In genomic region chr2:158210958-158211357, GRCm38 (mm10) we compare ENCODE assay signal across 11 mouse cellular contexts. TPM values are rescaled to one million over a fixed set of nuclear protein-coding genes. Genes with fewer than 3 reads are reported as not detected.
DNase-seq lines count a peak whose midpoint lies in the region; ATAC-seq and TF ChIP-seq lines count a peak whose summit lies in the region.
"Had no signal": no experiment of that assay in that cellular context is flagged by ENCODE, and none has a peak within 500 bp of the region (broad histone marks: within the 10 kb centered on the region; RNA-seq: fewer than 3 reads in every experiment).

No protein-coding gene starts in this region.

- H3K4me2 ChIP-seq in heart, embryonic 12.5 days: peak overlapping the region; percentile 48
- peak overlapping the region; percentile 14; the same call in 1 of the 2 replicates for H3K4me2 ChIP-seq in liver, embryonic 15.5 days
- H3K4me2 ChIP-seq in liver, embryonic 12.5 days: no peak overlapping the region
- 0 out of 2 replicates have a peak overlapping the region, but pooled peaks have one; percentile 27 for H3K4me2 ChIP-seq in embryonic facial prominence, embryonic 15.5 days (replicated peaks)
- no peak overlapping the region for H3K4me2 ChIP-seq in midbrain, embryonic 14.5 days (ENCODE audit: low read length)

- no peak for DNase-seq in heart, adult 2 months
- peak; percentile 55 for DNase-seq in midbrain, embryonic 14.5 days
- DNase-seq in adrenal gland, adult (ENCODE audit: inconsistent age in 2 of 2, low spot score in 1 of 2): no peak
- DNase-seq in left cerebral cortex, postnatal 14 days (ENCODE audit: low spot score in 2 of 2): no peak

- TF ChIP-seq EP300 in heart, adult 2 months (IDR thresholded peaks at IDR 0.05; ENCODE audit: insufficient read depth, low read depth, low read length): no peak

- 0 out of 2 replicates have a peak overlapping the region, but pooled peaks have one; percentile 9 for H3K4me3 ChIP-seq in heart, embryonic 12.5 days
- no peak overlapping the region for H3K4me3 ChIP-seq in heart, adult 2 months
- H3K4me3 ChIP-seq in liver, embryonic 15.5 days (replicated peaks): no peak overlapping the region
- H3K4me3 ChIP-seq in liver, embryonic 12.5 days: no peak overlapping the region
- H3K4me3 ChIP-seq in embryonic facial prominence, embryonic 15.5 days (replicated peaks): no peak overlapping the region
- no peak overlapping the region for H3K4me3 ChIP-seq in midbrain, embryonic 14.5 days (replicated peaks; ENCODE audit: low read depth, low read length)

- H3K27ac ChIP-seq in heart, embryonic 12.5 days (ENCODE audit: poor library complexity, severe bottlenecking): no peak overlapping the region
- no peak overlapping the region for H3K27ac ChIP-seq in heart, adult 2 months
- H3K27ac ChIP-seq in liver, embryonic 15.5 days (replicated peaks): no peak overlapping the region
- no peak overlapping the region for H3K27ac ChIP-seq in liver, embryonic 12.5 days
- no peak overlapping the region for H3K27ac ChIP-seq in embryonic facial prominence, embryonic 15.5 days (replicated peaks)
- no peak overlapping the region for H3K27ac ChIP-seq in midbrain, embryonic 14.5 days (replicated peaks; ENCODE audit: low read depth, low read length)

- WGBS in heart, embryonic 12.5 days: 37% methylated on average over 10 of the region's 10 CpGs
- WGBS in heart, adult 2 months: 43% methylated on average over 10 of the region's 10 CpGs
- 39% methylated on average over 10 of the region's 10 CpGs for WGBS in liver, embryonic 15.5 days (ENCODE audit: insufficient replicate concordance)
- WGBS in liver, embryonic 12.5 days (ENCODE audit: insufficient replicate concordance): 38% methylated on average over 10 of the region's 10 CpGs
- WGBS in embryonic facial prominence, embryonic 15.5 days: 19% methylated on average over 10 of the region's 10 CpGs
- WGBS in midbrain, embryonic 14.5 days: 20% methylated on average over 10 of the region's 10 CpGs

- ATAC-seq in heart, embryonic 12.5 days (ENCODE audit: insufficient number of reproducible peaks, low FRiP score): no peak
- no peak for ATAC-seq in liver, embryonic 15.5 days (ENCODE audit: insufficient read depth)
- no peak for ATAC-seq in liver, embryonic 12.5 days
- ATAC-seq in embryonic facial prominence, embryonic 15.5 days (ENCODE audit: insufficient number of reproducible peaks, low FRiP score, low TSS enrichment, low read depth): no peak
- no peak for ATAC-seq in midbrain, embryonic 14.5 days (ENCODE audit: low FRiP score, low TSS enrichment)

- peaks cover 15% of the 10 kb centered on the region for H3K27me3 ChIP-seq in heart, embryonic 12.5 days (replicated peaks)
- no peaks in the 10 kb centered on the region for H3K27me3 ChIP-seq in heart, adult 2 months (ENCODE audit: control insufficient read depth, insufficient read depth, low read length)
- peaks cover 10% of the 10 kb centered on the region; the same call in 1 of the 2 replicates for H3K27me3 ChIP-seq in liver, embryonic 15.5 days
- H3K27me3 ChIP-seq in liver, embryonic 12.5 days (replicated peaks): peaks cover 35% of the 10 kb centered on the region
- no peaks in the 10 kb centered on the region for H3K27me3 ChIP-seq in embryonic facial prominence, embryonic 15.5 days
- no peaks in the 10 kb centered on the region for H3K27me3 ChIP-seq in midbrain, embryonic 14.5 days (ENCODE audit: control insufficient read depth, insufficient read depth, low read length)

- TF ChIP-seq CTCF in heart, adult 2 months (IDR thresholded peaks at IDR 0.05): no peak

- intact Hi-C loops in heart, adult 2 months (cut with DNase I): no loop called here
- intact Hi-C loops in left cerebral cortex, postnatal 14 days (cut with DNase I): no loop called here

- H3K79me2 ChIP-seq in heart, adult 2 months (replicated peaks; ENCODE audit: control insufficient read depth, insufficient read depth, low read length): no peaks in the 10 kb centered on the region

- no peaks in the 10 kb centered on the region for H3K9me3 ChIP-seq in heart, embryonic 12.5 days (replicated peaks)
- no peaks in the 10 kb centered on the region for H3K9me3 ChIP-seq in liver, embryonic 15.5 days (replicated peaks)
- H3K9me3 ChIP-seq in liver, embryonic 12.5 days (replicated peaks): no peaks in the 10 kb centered on the region
- H3K9me3 ChIP-seq in embryonic facial prominence, embryonic 15.5 days (replicated peaks): no peaks in the 10 kb centered on the region
- H3K9me3 ChIP-seq in midbrain, embryonic 14.5 days (ENCODE audit: control insufficient read depth, low read length): no peaks in the 10 kb centered on the region

- peaks cover 12% of the 10 kb centered on the region for H3K4me1 ChIP-seq in heart, embryonic 12.5 days (replicated peaks)
- peaks cover 4% of the 10 kb centered on the region; the same call in 1 of the 2 replicates for H3K4me1 ChIP-seq in heart, adult 2 months (ENCODE audit: control insufficient read depth, insufficient read depth, low read length)
- H3K4me1 ChIP-seq in liver, embryonic 15.5 days (replicated peaks): peaks cover 19% of the 10 kb centered on the region
- H3K4me1 ChIP-seq in liver, embryonic 12.5 days: peaks cover 23% of the 10 kb centered on the region
- peaks cover 43% of the 10 kb centered on the region for H3K4me1 ChIP-seq in embryonic facial prominence, embryonic 15.5 days
- no peaks in the 10 kb centered on the region for H3K4me1 ChIP-seq in midbrain, embryonic 14.5 days (ENCODE audit: control insufficient read depth, insufficient read depth, low read length)

- TF ChIP-seq POLR2A in heart, adult 2 months (IDR thresholded peaks at IDR 0.05; ENCODE audit: insufficient read depth, low read depth, low read length): no peak

- no peaks in the 10 kb centered on the region for H3K36me3 ChIP-seq in heart, embryonic 12.5 days
- H3K36me3 ChIP-seq in heart, adult 2 months (ENCODE audit: control insufficient read depth, insufficient read depth, low read length): no peaks in the 10 kb centered on the region
- no peaks in the 10 kb centered on the region for H3K36me3 ChIP-seq in liver, embryonic 15.5 days (replicated peaks)
- no peaks in the 10 kb centered on the region for H3K36me3 ChIP-seq in liver, embryonic 12.5 days
- no peaks in the 10 kb centered on the region for H3K36me3 ChIP-seq in embryonic facial prominence, embryonic 15.5 days
- H3K36me3 ChIP-seq in midbrain, embryonic 14.5 days (ENCODE audit: control insufficient read depth, insufficient read depth, low read length): no peaks in the 10 kb centered on the region

- no peak overlapping the region for H3K9ac ChIP-seq in heart, embryonic 12.5 days
- H3K9ac ChIP-seq in heart, adult 2 months (ENCODE audit: low read depth, low read length): no peak overlapping the region
- H3K9ac ChIP-seq in liver, embryonic 15.5 days: no peak overlapping the region
- H3K9ac ChIP-seq in liver, embryonic 12.5 days: no peak overlapping the region
- no peak overlapping the region for H3K9ac ChIP-seq in embryonic facial prominence, embryonic 15.5 days
- H3K9ac ChIP-seq in midbrain, embryonic 14.5 days (replicated peaks; ENCODE audit: low read length): no peak overlapping the region

RNA-seq across cellular contexts. Expression of gene D630003M21Rik, which starts 18.1 kb away (rescaled TPM):
- polyA plus RNA-seq in heart, embryonic 12.5 days (2016; fragmentation: Nextera tagmentation; extraction: Ambion mirVana): 1.1 and 1.5 TPM in 2 replicates
- total RNA-seq in heart, adult 2 months (2021): 1 to 10 TPM; 4.6 to 6.7 TPM
- polyA plus RNA-seq in heart, adult 2 months (2012; rRNA removed): 6.6 and 9.7 TPM in 2 replicates
- polyA plus RNA-seq in liver, embryonic 15.5 days (2015; fragmentation: Nextera tagmentation; extraction: Ambion mirVana): 0.61 and 0.78 TPM in 2 replicates
- polyA plus RNA-seq in liver, embryonic 12.5 days (2016; fragmentation: Nextera tagmentation; extraction: Ambion mirVana): 0.31 and 0.39 TPM in 2 replicates
- 5.0 and 6.0 TPM in 2 replicates for polyA plus RNA-seq in embryonic facial prominence, embryonic 15.5 days (2015; fragmentation: Nextera tagmentation; extraction: Ambion mirVana)
- 0.97 and 1.4 TPM in 2 replicates for polyA plus RNA-seq in midbrain, embryonic 14.5 days (2014; fragmentation: Nextera tagmentation; extraction: Ambion mirVana)
- total RNA-seq in left cerebral cortex, postnatal 14 days (2021): 1 to 10 TPM; 3.8 to 4.8 TPM

RNA-seq across cellular contexts. Expression of gene Bpi, which starts 46.9 kb away (rescaled TPM):
- not detected in 2 replicates for polyA plus RNA-seq in heart, embryonic 12.5 days (2016; fragmentation: Nextera tagmentation; extraction: Ambion mirVana)
- total RNA-seq in heart, adult 2 months (2021): under 1 TPM in 1 of 2 experiments, not detected in 1; 0.13 TPM
- not detected in 2 replicates for polyA plus RNA-seq in heart, adult 2 months (2012; rRNA removed)
- not detected in 2 replicates for polyA plus RNA-seq in liver, embryonic 15.5 days (2015; fragmentation: Nextera tagmentation; extraction: Ambion mirVana)
- not detected in 2 replicates for polyA plus RNA-seq in liver, embryonic 12.5 days (2016; fragmentation: Nextera tagmentation; extraction: Ambion mirVana)
- polyA plus RNA-seq in embryonic facial prominence, embryonic 15.5 days (2015; fragmentation: Nextera tagmentation; extraction: Ambion mirVana): not detected in 2 replicates
- polyA plus RNA-seq in midbrain, embryonic 14.5 days (2014; fragmentation: Nextera tagmentation; extraction: Ambion mirVana): not detected in 2 replicates
- not detected for total RNA-seq in left cerebral cortex, postnatal 14 days (2021)
- total RNA-seq: gastrocnemius, postnatal 10 days; liver, adult 2 months had no signal
- polyA plus RNA-seq: liver, adult 2 months; spleen, adult 2 months had no signal

Comparison
In these comparisons a context has a peak if more than half of its experiments do, and no peak if none do; other contexts are left out.
1. H3K4me2 ChIP-seq: peak in heart, embryonic 12.5 days (single experiment), liver, embryonic 15.5 days (single experiment) and embryonic facial prominence, embryonic 15.5 days (single experiment); none in liver, embryonic 12.5 days (single experiment) and midbrain, embryonic 14.5 days (single experiment).